Mouse (Mus musculus) neural tube, embryonic 14.5 days (tissue): ENCODE data around the gene Marveld3. TPM values are rescaled to one million over a fixed set of nuclear protein-coding genes. Genes with fewer than 3 reads are reported as not detected.
A peak's percentile ranks its signal among the peaks of the same experiment; 100 is the strongest.

Experiments used
- ATAC-seq: fragments of 200-750 bp; cut with Nextera tagmentation; 2 replicates; pipeline ENCODE4 v1.8.0; 2017; ENCODE audit warnings: low read depth, mild to moderate bottlenecking, moderate TSS enrichment, moderate library complexity
- H3K27ac ChIP-seq: fragments of 300-500 bp; sonication (generic); 2 replicates; pipeline ENCODE4 v1.5.1; 2014; ENCODE audit warnings: low read depth, mild to moderate bottlenecking, control low read depth, low read length, moderate library complexity, mixed read lengths
- H3K27me3 ChIP-seq: fragments of 300-500 bp; sonication (generic); 2 replicates; pipeline ENCODE4 v1.6.1; 2014; ENCODE audit warnings: low read length; ENCODE audit not compliant: control insufficient read depth, insufficient read depth
- H3K36me3 ChIP-seq: fragments of 300-500 bp; sonication (generic); 2 replicates; pipeline ENCODE4 v1.6.1; 2014; ENCODE audit warnings: low read length, mixed read lengths; ENCODE audit not compliant: control insufficient read depth, insufficient read depth
- H3K4me1 ChIP-seq: fragments of 300-500 bp; sonication (generic); 2 replicates; pipeline ENCODE4 v1.6.1; 2014; ENCODE audit warnings: low read length; ENCODE audit not compliant: control insufficient read depth, insufficient read depth
- H3K4me2 ChIP-seq: fragments of 300-500 bp; sonication (generic); 2 replicates; pipeline ENCODE4 v1.6.1; 2014; ENCODE audit warnings: mild to moderate bottlenecking, low read depth, low read length, control low read depth
- H3K4me3 ChIP-seq: fragments of 300-500 bp; sonication (generic); 2 replicates; pipeline ENCODE4 v1.5.1; 2014; ENCODE audit warnings: low read depth, low read length, control low read depth, mixed read lengths
- H3K9ac ChIP-seq: fragments of 300-500 bp; sonication (generic); replicated peaks from 2 replicates; pipeline ENCODE4 v1.6.1; 2014; ENCODE audit warnings: low read depth, mild to moderate bottlenecking, control low read depth, low read length, mixed read lengths
- H3K9me3 ChIP-seq: fragments of 300-500 bp; sonication (generic); 2 replicates; pipeline ENCODE4 v1.6.1; 2016; ENCODE audit warnings: low read length; ENCODE audit not compliant: control insufficient read depth
- WGBS: fragments of 180-500 bp; shearing (Covaris S2); extraction: QIAGEN DNeasy Blood & Tissue Kit; methylation state at CpG from one replicate; pipeline ENCODE4 v1.1.7; 2014; 5-methylcytosine and 5-hydroxymethylcytosine counted together
- polyA plus RNA-seq: library from polyadenylated mRNA; unstranded; fragments of >200 nt; fragmentation: Nextera tagmentation; extraction: Ambion mirVana; gene quantifications from 2 replicates; pipeline ENCODE4 v1.2.1, GENCODE M21; 2014

Gene Marveld3
- polyA plus RNA-seq, 1 experiment from 2014 or later, result 1.0 TPM

GRCm38 (mm10) chr8:109945153-109945632, 16.8 kb downstream of the Marveld3 start:
- no peak for ATAC-seq
- no peak overlapping the region for H3K27ac ChIP-seq

GRCm38 (mm10) chr8:109941606-109942360, 20.2 kb downstream of the Marveld3 start:
- Histone ChIP-seq H3K36me3 (peaks cover 14% of the 10 kb centered on the region), H3K27ac (no peak overlapping the region), H3K27me3 (no peaks in the 10 kb centered on the region), H3K4me1 (peaks cover 7% of the 10 kb centered on the region; the same call in 1 of the 2 replicates), H3K9ac (no peak overlapping the region), H3K4me3 (no peak overlapping the region), H3K4me2 (no peak overlapping the region), H3K9me3 (no peaks in the 10 kb centered on the region)
- WGBS, result 88% methylated on average over 2 of the region's 2 CpGs
- no peak for ATAC-seq

More at GRCm38 (mm10) chr8:109945153-109945632, 16.8 kb downstream of the Marveld3 start:
- Histone ChIP-seq H3K4me3 (no peak overlapping the region), H3K4me2 (no peak overlapping the region), H3K9ac (no peak overlapping the region), H3K27me3 (no peaks in the 10 kb centered on the region; the same call in 1 of the 2 replicates), H3K9me3 (no peaks in the 10 kb centered on the region), H3K36me3 (peaks cover 5% of the 10 kb centered on the region), H3K4me1 (peaks cover 12% of the 10 kb centered on the region)
- 26% methylated on average over 9 of the region's 9 CpGs for WGBS

GRCm38 (mm10) chr8:109920406-109921390, 41.3 kb downstream of the Marveld3 start:
- Histone ChIP-seq H3K36me3 (peaks cover 22% of the 10 kb centered on the region), H3K4me1 (no peaks in the 10 kb centered on the region), H3K27ac (0 out of 2 replicates have a peak overlapping the region, but pooled peaks have one; percentile 2), H3K4me2 (no peak overlapping the region), H3K9me3 (no peaks in the 10 kb centered on the region), H3K4me3 (no peak overlapping the region), H3K9ac (no peak overlapping the region), H3K27me3 (no peaks in the 10 kb centered on the region)
- no peak for ATAC-seq
- WGBS, result 84% methylated on average over 8 of the region's 8 CpGs

- H3K9ac ChIP-seq, result no peak overlapping the region
- H3K9me3 ChIP-seq, result no peaks in the 10 kb centered on the region
- H3K4me2 ChIP-seq, result no peak overlapping the region
- ATAC-seq, result no peak
- H3K27me3 ChIP-seq, result no peaks in the 10 kb centered on the region
- 54% methylated on average over 4 of the region's 4 CpGs for WGBS
- H3K36me3 ChIP-seq, result peaks cover 24% of the 10 kb centered on the region
- no peak overlapping the region for H3K27ac ChIP-seq
- no peak overlapping the region for H3K4me3 ChIP-seq
- no peaks in the 10 kb centered on the region for H3K4me1 ChIP-seq
Measured at GRCm38 (mm10) chr8:109917277-109917676, 44.7 kb downstream of the Marveld3 start.

- Histone ChIP-seq H3K27ac (no peak overlapping the region), H3K9ac (no peak overlapping the region), H3K9me3 (no peaks in the 10 kb centered on the region), H3K4me3 (no peak overlapping the region), H3K27me3 (no peaks in the 10 kb centered on the region), H3K4me2 (no peak overlapping the region), H3K4me1 (no peaks in the 10 kb centered on the region), H3K36me3 (peaks cover 15% of the 10 kb centered on the region)
- 95% methylated on average over 4 of the region's 4 CpGs for WGBS
- ATAC-seq, result no peak
Measured at GRCm38 (mm10) chr8:109907376-109907775, 54.6 kb downstream of the Marveld3 start.

- H3K4me1 ChIP-seq, result no peaks in the 10 kb centered on the region
- H3K9me3 ChIP-seq, result no peaks in the 10 kb centered on the region
- H3K27me3 ChIP-seq, result no peaks in the 10 kb centered on the region
- H3K4me3 ChIP-seq, result no peak overlapping the region
- peaks cover 11% of the 10 kb centered on the region; the same call in 1 of the 2 replicates for H3K36me3 ChIP-seq
- H3K27ac ChIP-seq, result no peak overlapping the region
- WGBS, result 94% methylated on average over 3 of the region's 3 CpGs
- H3K4me2 ChIP-seq, result no peak overlapping the region
- ATAC-seq, result no peak
- no peak overlapping the region for H3K9ac ChIP-seq
Measured at GRCm38 (mm10) chr8:109906907-109907306, 55.1 kb downstream of the Marveld3 start.

- no peak for ATAC-seq
- Histone ChIP-seq H3K27ac (peak overlapping the region; percentile 28; the same call in 1 of the 2 replicates), H3K27me3 (no peaks in the 10 kb centered on the region), H3K4me2 (no peak overlapping the region), H3K9ac (no peak overlapping the region), H3K4me3 (no peak overlapping the region), H3K36me3 (peaks cover 9% of the 10 kb centered on the region; the same call in 1 of the 2 replicates), H3K4me1 (no peaks in the 10 kb centered on the region), H3K9me3 (no peaks in the 10 kb centered on the region)
- WGBS, result 95% methylated on average over 1 of the region's 1 CpGs
Measured at GRCm38 (mm10) chr8:109904928-109905668, 56.9 kb downstream of the Marveld3 start.

GRCm38 (mm10) chr8:109903909-109904469, 58.0 kb downstream of the Marveld3 start:
- 84% methylated on average over 10 of the region's 10 CpGs for WGBS
- 0 out of 2 replicates have a peak overlapping the region, but pooled peaks have one; percentile 28 for H3K27ac ChIP-seq
- no peak overlapping the region for H3K4me3 ChIP-seq

More at GRCm38 (mm10) chr8:109903909-109904469, 58.0 kb downstream of the Marveld3 start:
- H3K36me3 ChIP-seq, result peaks cover 3% of the 10 kb centered on the region; the same call in 1 of the 2 replicates
- no peaks in the 10 kb centered on the region for H3K9me3 ChIP-seq
- no peaks in the 10 kb centered on the region for H3K27me3 ChIP-seq
- no peak overlapping the region for H3K4me2 ChIP-seq
- no peaks in the 10 kb centered on the region for H3K4me1 ChIP-seq
- no peak overlapping the region for H3K9ac ChIP-seq
- ATAC-seq, result no peak
